Mouse (Mus musculus): ENCODE measurements around the gene Hist1h4k.

Gene Hist1h4k

GRCm38 (mm10) chr13:21710821-21711525 is 39.3 kb downstream of the Hist1h4k start:
- TF ChIP-seq GATA4 (IDR thresholded peaks at IDR 0.05; ENCODE audit: insufficient replicate concordance, low read length), result no peak

- no peak for TF ChIP-seq GATA4 (IDR thresholded peaks at IDR 0.05; ENCODE audit: insufficient replicate concordance, low read length)
Measured at GRCm38 (mm10) chr13:21710031-21710711, 40.1 kb downstream of the Hist1h4k start.

GRCm38 (mm10) chr13:21706669-21707068 is 43.6 kb downstream of the Hist1h4k start:
- TF ChIP-seq GATA4 (IDR thresholded peaks at IDR 0.05; ENCODE audit: insufficient replicate concordance, low read length), result no peak
